Mouse (Mus musculus) midbrain, postnatal 0 days (tissue): Measurements from ENCODE around the gene Pla2g16. TPM values are rescaled to one million over a fixed set of nuclear protein-coding genes. Genes with fewer than 3 reads are reported as not detected.

ENCODE experiments used
- ATAC-seq: fragments of 200-750 bp; cut with Nextera tagmentation; 2 replicates; pipeline ENCODE4 v1.8.0; 2017; ENCODE audit warnings: moderate number of reproducible peaks, mild to moderate bottlenecking, moderate TSS enrichment, moderate library complexity; ENCODE audit not compliant: low FRiP score
- DNase-seq: peaks from one replicate; pipeline ENCODE4 v3.0.0-alpha.2; 2015; ENCODE audit warnings: low spot score
- H3K27ac ChIP-seq: fragments of 300-500 bp; sonication (generic); 2 replicates; pipeline ENCODE4 v1.5.1; 2014; ENCODE audit warnings: low read depth, mild to moderate bottlenecking, low read length, mixed read lengths
- H3K27me3 ChIP-seq: fragments of 300-500 bp; sonication (generic); 2 replicates; pipeline ENCODE4 v1.6.1; 2014; ENCODE audit warnings: low read length, control low read depth, mixed read lengths; ENCODE audit not compliant: insufficient read depth
- H3K36me3 ChIP-seq: fragments of 300-500 bp; sonication (generic); 2 replicates; pipeline ENCODE4 v1.6.1; 2014; ENCODE audit warnings: low read length, control low read depth, mixed read lengths; ENCODE audit not compliant: insufficient read depth
- H3K4me1 ChIP-seq: fragments of 300-500 bp; sonication (generic); 2 replicates; pipeline ENCODE4 v1.6.1; 2014; ENCODE audit warnings: mild to moderate bottlenecking, control low read depth, antibody characterized with exemption, low read length, mixed read lengths; ENCODE audit not compliant: insufficient read depth
- H3K4me2 ChIP-seq: fragments of 300-500 bp; sonication (generic); 2 replicates; pipeline ENCODE4 v1.6.1; 2014; ENCODE audit warnings: low read depth, mild to moderate bottlenecking, low read length, mixed read lengths; ENCODE audit not compliant: poor library complexity, severe bottlenecking
- H3K4me3 ChIP-seq: fragments of 300-500 bp; sonication (generic); 2 replicates; pipeline ENCODE4 v1.5.1; 2014; ENCODE audit warnings: low read depth, mild to moderate bottlenecking, low read length, moderate library complexity
- H3K9ac ChIP-seq: fragments of 300-500 bp; sonication (generic); replicated peaks from 2 replicates; pipeline ENCODE4 v1.6.1; 2014; ENCODE audit warnings: mild to moderate bottlenecking, low read length, moderate library complexity, mixed read lengths; ENCODE audit not compliant: poor library complexity, severe bottlenecking
- H3K9me3 ChIP-seq: fragments of 300-500 bp; sonication (generic); 2 replicates; pipeline ENCODE4 v1.6.1; 2016; ENCODE audit warnings: low read length, control low read depth
- CTCF ChIP-seq: IDR thresholded peaks from 2 replicates; pipeline ENCODE4 v1.5.1; 2016; ENCODE audit warnings: antibody characterized with exemption, mild to moderate bottlenecking
- WGBS: fragments of 180-500 bp; shearing (Covaris S2); extraction: QIAGEN DNeasy Blood & Tissue Kit; methylation state at CpG from one replicate; pipeline ENCODE4 v1.1.7; 2014; 5-methylcytosine and 5-hydroxymethylcytosine counted together
- polyA plus RNA-seq: library from polyadenylated mRNA; unstranded; fragments of >200 nt; fragmentation: Nextera tagmentation; extraction: Ambion mirVana; gene quantifications from 2 replicates; pipeline ENCODE4 v1.2.1, GENCODE M21; 2015
- total RNA-seq: library from RNA; depleted of rRNA; stranded (reverse); fragments of >200 nt; gene quantifications from 2 replicates; pipeline ENCODE4 v1.2.3, GENCODE M21; 2014

Gene Pla2g16
- total and polyA plus RNA-seq, 2 experiments from 2014 or later: 4.8 to 5.5 TPM

DNA sequence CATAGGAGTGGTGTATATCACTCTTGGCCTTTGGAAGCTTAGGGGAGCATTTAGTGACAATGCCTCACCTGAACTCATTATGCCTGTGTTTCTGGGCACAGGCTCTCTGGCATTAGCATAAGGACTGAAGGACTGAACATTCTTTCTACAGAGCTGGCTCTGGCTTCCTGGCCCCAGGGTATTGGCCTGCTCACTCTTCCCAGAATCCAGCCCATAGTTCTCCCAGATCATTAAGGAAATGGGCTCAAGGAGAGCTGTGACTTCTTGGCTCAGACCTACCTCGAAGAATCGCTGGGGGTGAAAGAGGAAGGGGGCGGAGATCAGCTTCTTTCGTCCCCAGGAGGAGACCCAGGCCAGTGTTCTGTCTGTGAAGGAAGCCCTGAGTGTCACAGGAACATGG, 41.2 kb downstream of the Pla2g16 start:
- TF ChIP-seq CTCF: no peak
- Histone ChIP-seq H3K36me3 (no peaks in the 10 kb centered on the region), H3K9me3 (no peaks in the 10 kb centered on the region), H3K27ac (no peak overlapping the region), H3K4me3 (no peak overlapping the region), H3K4me2 (no peak overlapping the region), H3K27me3 (no peaks in the 10 kb centered on the region), H3K4me1 (no peaks in the 10 kb centered on the region), H3K9ac (no peak overlapping the region)
- DNase-seq: no peak
- WGBS: 41% methylated on average over 4 of the region's 4 CpGs
- no peak for ATAC-seq

DNA sequence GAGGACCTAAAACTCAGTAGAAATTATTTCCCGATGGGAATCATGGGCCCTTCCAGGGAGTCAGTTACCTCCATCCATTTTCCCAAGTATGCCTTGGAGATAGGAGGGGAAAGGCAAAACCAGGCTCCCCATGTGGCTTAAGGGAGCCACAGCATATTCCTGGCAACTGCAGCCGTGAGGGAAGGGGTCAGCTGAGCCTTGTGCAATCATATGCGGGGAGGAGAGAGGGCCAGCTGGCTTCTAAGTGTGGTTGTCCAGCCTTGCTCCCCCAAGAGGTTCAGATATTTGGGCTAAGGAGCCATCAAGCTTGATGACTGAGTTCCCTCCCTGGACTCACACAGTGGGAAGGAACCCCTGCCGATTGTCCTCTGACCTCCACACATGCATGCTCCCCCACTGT, 44.3 kb downstream of the Pla2g16 start:
- H3K4me3 ChIP-seq: no peak overlapping the region
- no peak overlapping the region for H3K27ac ChIP-seq
- H3K27me3 ChIP-seq: no peaks in the 10 kb centered on the region
- no peak for ATAC-seq
- TF ChIP-seq CTCF: no peak
- H3K4me2 ChIP-seq: no peak overlapping the region
- WGBS: 78% methylated on average over 4 of the region's 4 CpGs
- H3K9me3 ChIP-seq: no peaks in the 10 kb centered on the region
- H3K36me3 ChIP-seq: no peaks in the 10 kb centered on the region
- DNase-seq: no peak
- no peak overlapping the region for H3K9ac ChIP-seq
- peaks cover 4% of the 10 kb centered on the region; the same call in 1 of the 2 replicates for H3K4me1 ChIP-seq

DNA sequence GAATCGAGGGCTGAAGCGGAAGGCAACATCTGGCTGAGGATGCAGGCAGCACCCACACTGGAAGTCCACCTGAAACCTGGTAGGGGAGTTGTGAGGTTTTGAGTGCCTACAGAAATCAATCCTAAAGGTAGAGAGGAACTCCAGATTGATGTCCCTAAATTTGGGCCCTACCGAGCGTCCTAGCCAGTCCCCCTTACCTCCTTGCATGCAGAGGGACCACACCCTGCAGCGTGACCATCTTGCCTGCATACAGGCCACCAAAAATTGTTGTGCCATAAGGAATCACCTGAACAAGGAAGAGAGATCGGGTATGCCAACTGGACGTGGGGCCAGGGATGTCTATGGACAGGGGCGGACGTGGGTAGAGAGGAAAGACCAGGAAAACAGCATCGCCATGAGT, 46.8 kb downstream of the Pla2g16 start:
- no peak overlapping the region for H3K27ac ChIP-seq
- no peak overlapping the region for H3K4me2 ChIP-seq
- H3K36me3 ChIP-seq: no peaks in the 10 kb centered on the region
- no peak for TF ChIP-seq CTCF
- H3K9ac ChIP-seq: no peak overlapping the region
- H3K9me3 ChIP-seq: no peaks in the 10 kb centered on the region
- H3K27me3 ChIP-seq: no peaks in the 10 kb centered on the region
- no peak for ATAC-seq
- H3K4me1 ChIP-seq: peaks cover 11% of the 10 kb centered on the region
- DNase-seq: no peak
- WGBS: 94% methylated on average over 10 of the region's 10 CpGs
- no peak overlapping the region for H3K4me3 ChIP-seq

DNA sequence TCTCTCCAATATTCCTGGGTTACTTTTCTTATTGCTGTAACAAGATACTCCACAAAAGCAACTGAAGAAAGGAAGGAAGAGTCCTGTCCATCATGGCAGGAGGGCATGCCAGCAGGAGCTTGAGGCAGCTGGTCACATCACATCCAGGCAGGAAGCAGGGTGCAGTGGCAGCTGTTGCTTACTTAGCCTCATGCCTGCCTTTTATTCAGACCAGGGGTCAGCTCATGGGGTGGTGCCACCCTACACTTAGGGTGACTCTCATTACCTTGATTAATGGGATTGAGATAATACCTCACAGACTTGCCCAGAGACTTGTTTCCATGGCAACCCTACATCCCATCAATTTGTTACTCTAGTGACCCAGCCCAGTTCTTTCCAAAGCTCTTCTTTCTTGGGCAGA, 47.8 kb downstream of the Pla2g16 start:
- Histone ChIP-seq H3K4me1 (peaks cover 11% of the 10 kb centered on the region), H3K4me2 (no peak overlapping the region), H3K27me3 (no peaks in the 10 kb centered on the region), H3K27ac (no peak overlapping the region), H3K36me3 (no peaks in the 10 kb centered on the region), H3K9me3 (no peaks in the 10 kb centered on the region), H3K9ac (no peak overlapping the region), H3K4me3 (no peak overlapping the region)
- ATAC-seq (no peak), DNase-seq (no peak)
- TF ChIP-seq CTCF: no peak

GRCm38 (mm10) chr19:7605930-7606783, 48.9 kb downstream of the Pla2g16 start:
- no peaks in the 10 kb centered on the region for H3K36me3 ChIP-seq
- no peaks in the 10 kb centered on the region for H3K27me3 ChIP-seq
- H3K27ac ChIP-seq: peak overlapping the region; percentile 38
- H3K4me2 ChIP-seq: peak overlapping the region; percentile 81
- WGBS: 3% methylated on average over 15 of the region's 15 CpGs
- ATAC-seq (peak; percentile 81), DNase-seq (peak; percentile 91)
- peak overlapping the region; percentile 36 for H3K4me3 ChIP-seq
- TF ChIP-seq CTCF: peak; percentile 21; the same call in 1 of the 2 replicates
- H3K9ac ChIP-seq: 0 out of 2 replicates have a peak overlapping the region, but pooled peaks have one; percentile 46
- peaks cover 11% of the 10 kb centered on the region for H3K4me1 ChIP-seq
- no peaks in the 10 kb centered on the region for H3K9me3 ChIP-seq
